Mouse (Mus musculus) ES-E14 (cell line): ENCODE measurements around the gene Ccnl1. TPM values are rescaled to one million over a fixed set of nuclear protein-coding genes. Genes with fewer than 3 reads are reported as not detected.

Experiments
- DNase-seq: peaks from one replicate; pipeline ENCODE4 v3.0.0-alpha.2; 2013; ENCODE audit warnings: low read depth, low spot score
- H3K27ac ChIP-seq: 2 replicates; pipeline ENCODE4 v1.5.1; 2012; ENCODE audit warnings: low read depth, mild to moderate bottlenecking, low read length, moderate library complexity, mixed read lengths; ENCODE audit not compliant: poor library complexity, insufficient read depth, severe bottlenecking
- H3K36me3 ChIP-seq: 2 replicates; pipeline ENCODE4 v1.6.1; 2012; ENCODE audit warnings: mild to moderate bottlenecking, low read length, moderate library complexity, mixed read lengths; ENCODE audit not compliant: control insufficient read depth, poor library complexity, insufficient read depth, severe bottlenecking
- H3K4me1 ChIP-seq, 2 experiments: fragments of 150-350 bp in 1 of 2; sonication (generic) in 1 of 2; 2 replicates each; pipeline ENCODE4 v1.6.1; 2012; ENCODE audit warnings: low read length in 2 of 2, mild to moderate bottlenecking in 1 of 2, mixed read lengths in 1 of 2; ENCODE audit not compliant: control insufficient read depth in 2 of 2, insufficient read depth in 2 of 2, poor library complexity in 1 of 2
- H3K4me3 ChIP-seq, 2 experiments: fragments of 150-350 bp in 1 of 2; sonication (generic) in 1 of 2; 2 replicates each; pipeline ENCODE4 v1.5.1; 2012; ENCODE audit warnings: low read length in 2 of 2, low read depth in 1 of 2, mild to moderate bottlenecking in 1 of 2, mixed read lengths in 1 of 2; ENCODE audit not compliant: insufficient read depth in 1 of 2, poor library complexity in 1 of 2, severe bottlenecking in 1 of 2
- H3K9ac ChIP-seq: 2 replicates; pipeline ENCODE4 v1.6.1; 2012; ENCODE audit warnings: low read depth, mild to moderate bottlenecking, low read length, mixed read lengths; ENCODE audit not compliant: poor library complexity, insufficient read depth, severe bottlenecking
- H3K9me3 ChIP-seq: fragments of 150-350 bp; sonication (generic); 2 replicates; pipeline ENCODE4 v1.6.1; 2012; ENCODE audit warnings: low read depth, mild to moderate bottlenecking, low read length; ENCODE audit not compliant: control insufficient read depth, insufficient read depth
- CHD2 ChIP-seq: IDR thresholded peaks from 2 replicates; pipeline ENCODE4 v1.6.1; 2014; ENCODE audit warnings: mild to moderate bottlenecking, low read depth, low read length, inconsistent platforms
- HCFC1 ChIP-seq: IDR thresholded peaks from 2 replicates; pipeline ENCODE4 v1.6.1; 2012; ENCODE audit warnings: low read length, inconsistent platforms, borderline replicate concordance; ENCODE audit not compliant: insufficient read depth
- MAFK ChIP-seq: IDR thresholded peaks from 2 replicates; pipeline ENCODE4 v1.6.1; 2014; ENCODE audit warnings: mild to moderate bottlenecking, low read depth, low read length, inconsistent platforms; ENCODE audit not compliant: insufficient read depth
- ZC3H11A ChIP-seq: IDR thresholded peaks from 2 replicates; pipeline ENCODE4 v1.6.1; 2012; ENCODE audit warnings: low read depth, mild to moderate bottlenecking, inconsistent platforms, low read length, borderline replicate concordance
- ZNF384 ChIP-seq: IDR thresholded peaks from 2 replicates; pipeline ENCODE4 v1.6.1; 2012; ENCODE audit warnings: low read depth, low read length, inconsistent platforms
- in situ Hi-C, 2 experiments: fragments of 600-800 bp; cut with MboI; formaldehyde crosslinking; loops; one replicate each; pipeline ENCODE4 v1.15.1; 2025; ENCODE audit warnings: low sequenced_read_pairs in 2 of 2, inconsistent platforms in 1 of 2; ENCODE audit not compliant: unreplicated experiment in 2 of 2
- total RNA-seq: library from RNA; depleted of rRNA; stranded (reverse); fragments of 300-350 nt; gene quantifications from 2 replicates; pipeline ENCODE4 v1.2.3, GENCODE M21; 2012

Ccnl1 gene
- total RNA-seq, 1 experiment = 82.8 TPM

DNA sequence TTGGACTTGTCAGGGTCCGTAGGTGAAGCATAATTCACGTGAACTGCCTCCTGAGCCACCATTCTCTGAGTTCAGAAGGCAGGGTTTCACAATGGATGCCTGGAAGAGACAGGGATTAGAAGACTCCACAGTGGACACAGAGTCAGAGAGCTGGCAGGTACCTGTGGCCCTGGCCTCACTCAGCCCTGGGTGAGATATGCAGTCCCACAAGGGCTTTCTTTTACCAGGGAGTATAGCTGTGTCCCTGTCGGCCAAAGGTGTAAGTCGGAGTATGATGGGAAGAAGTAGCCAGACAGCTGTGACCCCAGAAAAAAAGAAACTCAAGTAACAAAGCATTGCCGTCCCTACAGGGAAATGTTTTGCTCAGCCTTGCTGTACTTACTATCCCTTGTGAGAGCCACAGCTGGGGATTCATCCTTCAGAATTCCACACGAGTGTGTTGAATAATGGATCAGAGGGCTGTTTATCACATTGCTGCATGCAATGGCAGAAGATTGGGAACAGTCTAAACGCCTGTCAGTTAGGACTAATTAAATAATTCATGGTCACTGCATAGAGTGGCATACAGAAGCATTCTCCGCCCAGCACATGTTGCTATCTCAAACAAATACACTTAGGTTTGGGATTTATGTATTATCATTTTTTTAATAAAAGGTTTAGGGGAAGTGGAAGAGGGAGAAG lies 59.3 kb downstream of the Ccnl1 start:
- Histone ChIP-seq H3K4me3 (no peak overlapping the region), H3K4me1 (no peaks in the 10 kb centered on the region), H3K27ac (no peak overlapping the region), H3K9me3 (no peaks in the 10 kb centered on the region), H3K9ac (no peak overlapping the region), H3K36me3 (no peaks in the 10 kb centered on the region)
- in situ Hi-C loops = no loop called here
- DNase-seq = no peak
- no peak for TF ChIP-seq CHD2
- no peak for TF ChIP-seq ZNF384
- TF ChIP-seq MAFK = no peak
- TF ChIP-seq HCFC1 = no peak

DNA sequence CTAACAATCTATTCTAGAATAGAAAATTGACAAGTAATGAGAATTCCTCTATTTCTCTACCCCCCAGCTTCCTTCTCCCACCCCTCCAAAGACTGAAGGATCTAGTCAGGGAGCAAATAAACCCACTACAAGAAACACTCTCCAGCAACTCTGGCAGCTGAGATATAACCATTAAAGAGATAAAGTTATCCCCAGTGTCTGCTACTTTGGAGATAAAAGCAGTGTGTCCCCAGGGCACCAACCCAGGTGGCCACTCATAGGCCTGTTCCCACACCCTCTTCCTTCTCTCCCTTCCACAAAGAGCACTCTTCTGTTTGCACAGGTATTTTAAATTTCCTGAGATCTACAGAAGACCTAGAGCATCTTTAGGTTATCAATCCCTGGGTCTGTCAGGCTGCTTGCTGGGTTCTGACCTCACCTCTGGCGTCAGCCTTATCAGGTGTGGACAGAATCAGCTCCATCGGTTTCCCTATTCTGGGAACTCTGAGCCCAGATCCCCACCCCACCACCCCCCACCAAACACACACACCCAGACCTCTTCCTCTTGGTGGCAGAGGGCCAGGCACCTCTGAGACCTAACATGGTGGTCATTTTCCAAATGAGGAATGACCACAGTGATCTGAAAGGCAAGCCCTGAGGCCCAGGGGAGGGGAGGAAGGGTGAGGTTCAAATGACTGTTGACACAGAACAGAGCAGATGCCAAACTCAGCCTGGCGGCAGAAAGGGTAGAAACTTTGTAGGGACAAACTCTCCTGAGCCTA lies 60.6 kb downstream of the Ccnl1 start:
- Histone ChIP-seq H3K36me3 (no peaks in the 10 kb centered on the region), H3K9me3 (no peaks in the 10 kb centered on the region), H3K4me3 (no peak overlapping the region), H3K27ac (no peak overlapping the region), H3K9ac (no peak overlapping the region), H3K4me1 (no peaks in the 10 kb centered on the region)
- no peak for TF ChIP-seq ZNF384
- no peak for TF ChIP-seq CHD2
- no peak for TF ChIP-seq MAFK
- no peak for TF ChIP-seq HCFC1
- no peak for TF ChIP-seq ZC3H11A
- DNase-seq = no peak
- in situ Hi-C loops = no loop called here
